Mouse (Mus musculus) liver, embryonic 16.5 days (tissue): Measurements from ENCODE around the gene Nagk. TPM values are rescaled to one million over a fixed set of nuclear protein-coding genes. Genes with fewer than 3 reads are reported as not detected.
A peak's percentile ranks its signal among the peaks of the same experiment; 100 is the strongest.
"Not testable (repeated sequence)": the region's sequence is repeated elsewhere in the genome, so short reads cannot be mapped to it uniquely, and the experiment has no call there.

Source experiments
- ATAC-seq: fragments of 200-750 bp; cut with Nextera tagmentation; 2 replicates; pipeline ENCODE4 v1.8.0; 2017; ENCODE audit warnings: low read depth, mild to moderate bottlenecking, moderate number of reproducible peaks, moderate library complexity
- H3K27ac ChIP-seq: fragments of 300-500 bp; sonication (generic); 2 replicates; pipeline ENCODE4 v1.5.1; 2014; ENCODE audit warnings: mild to moderate bottlenecking, low read length
- H3K27me3 ChIP-seq: fragments of 300-500 bp; sonication (generic); 2 replicates; pipeline ENCODE4 v1.6.1; 2014; ENCODE audit warnings: low read depth, low read length, mixed read lengths; ENCODE audit not compliant: control insufficient read depth, insufficient read depth
- H3K36me3 ChIP-seq: fragments of 300-500 bp; sonication (generic); 2 replicates; pipeline ENCODE4 v1.6.1; 2014; ENCODE audit warnings: mild to moderate bottlenecking; ENCODE audit not compliant: control insufficient read depth, insufficient read depth
- H3K4me1 ChIP-seq: fragments of 300-500 bp; sonication (generic); 2 replicates; pipeline ENCODE4 v1.6.1; 2014; ENCODE audit warnings: low read depth, low read length, mixed read lengths; ENCODE audit not compliant: control insufficient read depth
- H3K4me2 ChIP-seq: fragments of 300-500 bp; sonication (generic); 2 replicates; pipeline ENCODE4 v1.6.1; 2014; ENCODE audit warnings: low read depth, low read length, mixed read lengths
- H3K4me3 ChIP-seq: fragments of 300-500 bp; sonication (generic); 2 replicates; pipeline ENCODE4 v1.5.1; 2014; ENCODE audit warnings: low read depth, mild to moderate bottlenecking, low read length
- H3K9ac ChIP-seq: fragments of 300-500 bp; sonication (generic); 2 replicates; pipeline ENCODE4 v1.6.1; 2014; ENCODE audit warnings: low read depth, low read length
- H3K9me3 ChIP-seq: fragments of 300-500 bp; sonication (generic); replicated peaks from 2 replicates; pipeline ENCODE4 v1.6.1; 2016; ENCODE audit warnings: low read length; ENCODE audit not compliant: control insufficient read depth
- WGBS: fragments of 180-500 bp; shearing (Covaris S2); extraction: QIAGEN DNeasy Blood & Tissue Kit; methylation state at CpG from one replicate; pipeline ENCODE4 v1.1.7; 2014; ENCODE audit not compliant: insufficient replicate concordance; 5-methylcytosine and 5-hydroxymethylcytosine counted together
- polyA plus RNA-seq: library from polyadenylated mRNA; unstranded; fragments of >200 nt; fragmentation: Nextera tagmentation; extraction: Ambion mirVana; gene quantifications from 2 replicates; pipeline ENCODE4 v1.2.1, GENCODE M21; 2015

The Nagk gene
- polyA plus RNA-seq, 1 experiment from 2014 or later: 20.1 TPM

- no peaks in the 10 kb centered on the region for H3K27me3 ChIP-seq
- H3K36me3 ChIP-seq: no peaks in the 10 kb centered on the region
- peak within 1 kb of the TSS; percentile 70 for H3K9ac ChIP-seq
- peak within 1 kb of the TSS; percentile 81 for H3K4me2 ChIP-seq
- WGBS: 0% methylated on average over 37 of the region's 37 CpGs
- ATAC-seq: peak; percentile 95
- H3K4me3 ChIP-seq: peak within 1 kb of the TSS; percentile 69
- peak within 1 kb of the TSS; percentile 61; the same call in 1 of the 2 replicates for H3K27ac ChIP-seq
- no peaks in the 10 kb centered on the region for H3K9me3 ChIP-seq
- H3K4me1 ChIP-seq: peaks cover 11% of the 10 kb centered on the region
These were observed 36.9 kb downstream of the Nagk start, which contains the start of gene Paip2b for GRCm38 (mm10) chr6:83831606-83832123. TSS of gene Paip2b (minus strand) at chr6:83831741.

- ATAC-seq, H3K36me3 ChIP-seq, H3K9me3 ChIP-seq, H3K27me3 ChIP-seq: not testable (repeated sequence)
- H3K9ac ChIP-seq: peak overlapping the region; percentile 49; the same call in 1 of the 2 replicates
- H3K4me3 ChIP-seq: peak overlapping the region; percentile 69
- peak overlapping the region; percentile 61; the same call in 1 of the 2 replicates for H3K27ac ChIP-seq
- peaks cover 11% of the 10 kb centered on the region for H3K4me1 ChIP-seq
- WGBS: 60% methylated on average over 1 of the region's 1 CpGs
- peak overlapping the region; percentile 81 for H3K4me2 ChIP-seq
These were observed 37.6 kb downstream of the Nagk start for GRCm38 (mm10) chr6:83832393-83832792.

- ATAC-seq: no peak
- no peaks in the 10 kb centered on the region for H3K36me3 ChIP-seq
- H3K27ac ChIP-seq: no peak overlapping the region
- no peaks in the 10 kb centered on the region for H3K9me3 ChIP-seq
- no peak overlapping the region for H3K4me2 ChIP-seq
- 81% methylated on average over 2 of the region's 2 CpGs for WGBS
- H3K27me3 ChIP-seq: no peaks in the 10 kb centered on the region
- no peak overlapping the region for H3K9ac ChIP-seq
- peaks cover 4% of the 10 kb centered on the region; the same call in 1 of the 2 replicates for H3K4me1 ChIP-seq
- no peak overlapping the region for H3K4me3 ChIP-seq
These were observed 42.0 kb downstream of the Nagk start for GRCm38 (mm10) chr6:83836826-83837225.

- Histone ChIP-seq H3K9me3 (no peaks in the 10 kb centered on the region), H3K27ac (no peak overlapping the region), H3K36me3 (no peaks in the 10 kb centered on the region), H3K4me2 (no peak overlapping the region), H3K4me3 (no peak overlapping the region), H3K4me1 (no peaks in the 10 kb centered on the region), H3K9ac (no peak overlapping the region), H3K27me3 (no peaks in the 10 kb centered on the region)
- 56% methylated on average over 2 of the region's 2 CpGs for WGBS
- ATAC-seq: no peak
These were observed 43.3 kb downstream of the Nagk start for GRCm38 (mm10) chr6:83838046-83838445.

GRCm38 (mm10) chr6:83840086-83840485 lies 45.3 kb downstream of the Nagk start:
- Histone ChIP-seq H3K9me3 (no peaks in the 10 kb centered on the region), H3K4me3 (no peak overlapping the region), H3K36me3 (no peaks in the 10 kb centered on the region), H3K27ac (no peak overlapping the region), H3K9ac (no peak overlapping the region), H3K4me1 (no peaks in the 10 kb centered on the region), H3K4me2 (no peak overlapping the region), H3K27me3 (no peaks in the 10 kb centered on the region)
- 80% methylated on average over 6 of the region's 6 CpGs for WGBS
- no peak for ATAC-seq

GRCm38 (mm10) chr6:83844913-83845312 lies 50.1 kb downstream of the Nagk start:
- WGBS: 65% methylated on average over 10 of the region's 10 CpGs
- no peak overlapping the region for H3K27ac ChIP-seq
- H3K27me3 ChIP-seq: no peaks in the 10 kb centered on the region
- H3K36me3 ChIP-seq: no peaks in the 10 kb centered on the region
- no peak for ATAC-seq
- no peak overlapping the region for H3K4me3 ChIP-seq
- H3K9ac ChIP-seq: no peak overlapping the region
- no peaks in the 10 kb centered on the region for H3K4me1 ChIP-seq
- no peak overlapping the region for H3K4me2 ChIP-seq
- no peaks in the 10 kb centered on the region for H3K9me3 ChIP-seq

- 72% methylated on average over 2 of the region's 2 CpGs for WGBS
- no peaks in the 10 kb centered on the region for H3K4me1 ChIP-seq
- no peak for ATAC-seq
- H3K9me3 ChIP-seq: no peaks in the 10 kb centered on the region
- no peaks in the 10 kb centered on the region for H3K27me3 ChIP-seq
- no peak overlapping the region for H3K4me2 ChIP-seq
- no peak overlapping the region for H3K27ac ChIP-seq
- no peak overlapping the region for H3K9ac ChIP-seq
- no peak overlapping the region for H3K4me3 ChIP-seq
- no peaks in the 10 kb centered on the region for H3K36me3 ChIP-seq
These were observed 51.4 kb downstream of the Nagk start for GRCm38 (mm10) chr6:83846141-83846540.

- no peaks in the 10 kb centered on the region for H3K27me3 ChIP-seq
- H3K4me1 ChIP-seq: no peaks in the 10 kb centered on the region
- WGBS: 64% methylated on average over 2 of the region's 2 CpGs
- H3K9ac ChIP-seq: no peak overlapping the region
- H3K36me3 ChIP-seq: no peaks in the 10 kb centered on the region
- no peaks in the 10 kb centered on the region for H3K9me3 ChIP-seq
- no peak overlapping the region for H3K4me2 ChIP-seq
- H3K27ac ChIP-seq: no peak overlapping the region
- no peak for ATAC-seq
- H3K4me3 ChIP-seq: no peak overlapping the region
These were observed 54.7 kb downstream of the Nagk start for GRCm38 (mm10) chr6:83849446-83849845.
